Mouse (Mus musculus) olfactory bulb, adult 2 months (tissue): Measurements from ENCODE around the gene Babam2.

ENCODE experiments used
- CTCF ChIP-seq: fragments of 200-500 bp; IDR thresholded peaks from 2 replicates; pipeline ENCODE4 v1.5.1; 2012; ENCODE audit warnings: low read depth, mild to moderate bottlenecking, low read length, moderate library complexity; ENCODE audit not compliant: insufficient read depth
- POLR2A ChIP-seq: fragments of 200-500 bp; IDR thresholded peaks from 2 replicates; pipeline ENCODE4 v1.6.1; 2012; ENCODE audit warnings: mild to moderate bottlenecking, low read depth, low read length, moderate library complexity; ENCODE audit not compliant: insufficient read depth

DNA sequence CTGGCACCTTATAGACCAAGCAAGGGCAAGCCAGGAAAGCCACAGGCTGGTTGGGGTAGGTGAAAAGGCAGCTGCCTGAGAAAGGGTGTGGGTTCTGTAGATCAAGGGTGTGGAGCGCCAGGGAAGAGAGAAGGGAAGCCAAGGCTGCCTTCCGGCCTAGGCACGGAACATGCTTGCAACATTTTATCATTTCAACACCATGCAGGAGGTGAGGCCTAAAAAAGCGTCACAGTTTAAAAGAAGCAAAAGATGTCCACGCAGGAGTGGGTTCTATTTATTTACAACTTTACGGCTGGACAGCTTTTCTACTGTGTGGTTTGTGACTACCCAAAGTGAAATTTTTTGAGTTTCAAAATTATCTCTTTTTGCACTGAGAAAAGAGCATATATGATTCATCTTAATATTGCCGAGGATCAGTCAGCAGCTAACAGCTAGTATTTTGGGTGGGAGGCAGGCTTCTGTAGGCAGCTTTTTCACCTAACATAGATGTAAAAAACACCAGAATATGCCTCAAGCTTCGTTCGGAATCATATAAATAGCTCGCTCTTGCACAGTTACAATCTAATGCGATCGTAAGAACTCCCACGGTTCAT is 287.0 kb downstream of the Babam2 start:
- TF ChIP-seq CTCF, result no peak
- TF ChIP-seq POLR2A, result no peak
